Mouse (Mus musculus): ENCODE measurements around the gene Daw1.

Gene Daw1

DNA sequence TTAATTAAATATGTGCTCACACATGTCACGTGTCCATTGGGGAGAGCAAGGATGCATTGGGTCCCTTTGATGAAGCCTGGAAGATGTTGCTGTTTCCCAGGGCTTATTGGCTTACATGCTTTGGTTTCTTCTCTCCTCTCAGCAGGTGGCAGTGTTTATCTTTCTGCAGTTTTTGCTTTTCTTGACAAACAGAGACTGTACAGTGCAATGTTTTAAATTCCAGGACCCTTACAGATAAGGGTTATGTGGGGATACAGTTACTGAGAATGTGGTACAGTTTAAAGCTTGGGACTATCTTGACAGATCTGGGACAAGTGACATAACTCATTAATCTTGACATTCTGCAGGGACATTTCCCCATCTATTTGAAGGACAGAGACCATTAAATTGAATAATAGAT is 58.7 kb downstream of the Daw1 start:
- DNase-seq = no peak

- no peak for DNase-seq
These were observed 63.5 kb downstream of the Daw1 start for GRCm38 (mm10) chr1:83223072-83223471.

GRCm38 (mm10) chr1:83224423-83224960 is 64.9 kb downstream of the Daw1 start:
- DNase-seq = no peak

- no peak for DNase-seq
These were observed 68.4 kb downstream of the Daw1 start for GRCm38 (mm10) chr1:83227946-83228345.

DNA sequence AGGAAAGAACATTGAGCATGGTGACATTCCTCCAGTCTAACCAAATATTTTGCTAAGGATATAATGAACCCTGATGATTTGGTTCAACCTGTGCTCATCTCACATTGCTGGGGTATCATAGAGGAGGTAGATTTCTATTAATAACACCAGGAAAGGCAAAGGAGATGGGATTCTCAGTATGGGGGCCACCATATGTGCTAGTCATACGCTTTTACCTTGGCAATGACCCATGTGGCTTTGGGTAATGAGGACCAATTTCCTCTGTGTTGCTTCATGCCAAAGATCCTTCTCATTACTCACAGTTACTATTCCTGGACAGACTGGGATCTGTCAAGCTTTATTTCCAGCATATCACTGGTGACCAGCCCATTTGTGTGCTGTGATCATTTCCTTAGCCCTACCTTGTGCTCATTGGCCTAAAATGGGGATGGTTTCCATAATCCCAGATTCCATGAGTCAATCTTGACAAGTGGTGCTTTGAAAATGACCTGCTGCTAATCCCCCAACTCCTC is 88.7 kb downstream of the Daw1 start:
- no peak for DNase-seq

DNA sequence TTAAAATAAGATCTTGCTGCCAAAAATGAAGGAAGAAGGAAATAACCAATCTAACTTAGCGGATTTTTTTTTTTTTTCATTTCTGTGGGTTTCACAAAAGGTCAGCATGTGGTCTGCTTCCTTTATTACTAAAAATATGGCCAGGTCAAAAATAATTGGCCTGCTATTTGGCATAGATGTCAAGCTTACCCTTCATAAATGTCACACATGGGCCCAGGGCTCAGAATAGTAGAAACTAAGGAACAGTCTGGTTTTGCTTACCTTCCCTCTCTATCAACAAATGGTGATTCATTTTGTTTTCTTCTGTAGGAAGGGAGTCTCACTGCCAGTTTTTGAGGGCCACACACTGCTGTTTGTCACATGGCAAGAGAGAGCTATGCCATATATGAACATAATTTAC is 92.2 kb downstream of the Daw1 start:
- DNase-seq = no peak

Measured in thymus, postnatal 36 days (tissue).